1 mouse cellular context compared by ENCODE assay signal in the genomic region with DNA sequence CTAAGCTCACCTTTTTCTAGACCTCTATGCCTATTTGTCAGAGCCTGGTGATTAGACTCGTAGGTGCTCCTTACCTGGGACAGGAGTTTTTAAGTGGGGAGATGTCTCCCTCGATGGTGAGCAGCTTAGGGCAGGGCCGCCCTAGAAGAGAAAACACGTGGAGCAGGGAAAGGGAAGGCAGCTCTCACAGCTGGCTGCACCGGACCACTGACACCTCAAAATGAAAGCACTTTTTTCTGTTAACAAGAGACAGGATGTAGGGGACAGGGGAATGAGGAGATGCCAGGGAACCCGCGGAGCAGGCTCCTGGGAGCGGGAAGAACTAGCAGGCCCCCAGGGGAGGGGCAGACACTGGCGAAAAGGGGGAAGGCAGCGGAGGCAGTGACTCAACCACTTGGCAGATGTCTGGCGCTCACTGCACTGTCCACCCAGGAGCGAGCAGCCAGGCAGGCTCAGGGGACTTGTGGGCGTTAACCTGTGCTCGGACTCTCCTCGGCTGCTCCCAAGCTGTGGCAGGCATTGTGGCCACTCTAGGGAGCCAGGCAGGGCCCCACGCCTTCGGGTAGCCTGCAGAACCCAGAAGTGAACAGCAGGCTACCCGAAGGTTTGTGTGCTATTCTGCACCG.
A peak's percentile ranks its signal among the peaks of the same experiment; 100 is the strongest.
TF ChIP-seq lines count a peak whose summit lies in the region.

No protein-coding gene starts in this region.

TF ChIP-seq in CH12.LX, 34 proteins besides CTCF, POLR2A, EP300 and RAD21 (continued from another document):
- TF ChIP-seq ZNF384 (IDR thresholded peaks at IDR 0.05; ENCODE audit: low read depth, low read length) = peak; percentile 58
- no peak for TF ChIP-seq NELFE (IDR thresholded peaks at IDR 0.05; ENCODE audit: low read depth, low read length)
